8 mouse cellular contexts compared by ENCODE assay signal in the genomic region with DNA sequence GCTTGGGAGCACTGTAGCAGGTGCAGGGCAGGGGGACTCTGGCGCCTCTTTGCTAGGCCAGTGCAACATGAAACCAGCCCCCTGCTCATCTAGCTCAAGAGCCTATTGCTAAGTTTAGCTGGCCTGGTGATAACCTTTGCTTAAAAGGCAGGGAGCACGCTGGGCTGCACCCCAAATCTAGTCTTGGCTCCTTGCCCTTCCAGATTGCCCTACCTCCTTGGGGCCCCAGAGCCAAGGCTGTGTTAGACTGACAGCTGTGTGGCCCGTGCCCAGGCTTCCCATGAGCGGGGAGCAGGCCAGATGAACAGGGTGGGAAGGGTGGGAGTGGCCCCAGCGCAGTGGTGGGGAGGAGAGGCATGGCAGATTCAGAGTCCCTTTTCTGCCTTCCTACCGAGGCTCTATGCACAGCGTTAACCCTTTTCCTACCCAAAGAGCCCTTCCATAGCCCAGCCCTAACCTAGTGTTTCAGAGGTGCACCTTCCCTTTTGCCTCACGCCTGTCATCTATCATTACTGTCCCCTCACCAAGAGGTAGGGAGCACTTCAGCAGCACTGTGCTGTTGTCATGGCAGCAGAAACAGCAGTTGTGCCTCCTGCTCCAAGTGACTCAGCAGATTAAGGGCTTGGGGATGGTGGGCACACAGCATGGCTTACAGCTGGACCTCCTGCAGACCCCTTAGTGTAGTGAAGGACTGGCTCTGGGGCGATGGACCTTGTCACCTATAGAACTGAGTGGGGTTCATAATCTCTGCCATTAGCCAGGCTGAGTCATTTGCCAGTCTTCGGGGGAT. TPM values are rescaled to one million over a fixed set of nuclear protein-coding genes. Genes with fewer than 3 reads are reported as not detected.
DNase-seq lines count a peak whose midpoint lies in the region; ATAC-seq and TF ChIP-seq lines count a peak whose summit lies in the region.

No protein-coding gene starts in this region.

- H3K9ac ChIP-seq in hindbrain, embryonic 14.5 days: peak overlapping the region; percentile 98; the same call in 1 of the 2 replicates
- H3K9ac ChIP-seq in liver, embryonic 14.5 days (replicated peaks): peak overlapping the region; percentile 57

- H3K9me3 ChIP-seq in hindbrain, embryonic 14.5 days (ENCODE audit: control insufficient read depth, low read length): no peaks in the 10 kb centered on the region
- no peaks in the 10 kb centered on the region for H3K9me3 ChIP-seq in liver, embryonic 14.5 days (ENCODE audit: control insufficient read depth, low read length)

- peak overlapping the region; percentile 77 for H3K27ac ChIP-seq in bone marrow macrophage, adult 2 months (ENCODE audit: insufficient read depth, low read depth, low read length)
- peak overlapping the region; percentile 90 for H3K27ac ChIP-seq in hindbrain, embryonic 14.5 days
- peak overlapping the region; percentile 74 for H3K27ac ChIP-seq in liver, embryonic 14.5 days

- WGBS in lung, adult 2 months: 27% methylated on average over 10 of the region's 10 CpGs
- 11% methylated on average over 10 of the region's 10 CpGs for WGBS in hindbrain, embryonic 14.5 days
- WGBS in liver, embryonic 14.5 days (ENCODE audit: insufficient replicate concordance): 14% methylated on average over 10 of the region's 10 CpGs

- peak overlapping the region; percentile 89 for H3K4me2 ChIP-seq in hindbrain, embryonic 14.5 days (replicated peaks)
- H3K4me2 ChIP-seq in liver, embryonic 14.5 days (ENCODE audit: low read depth): peak overlapping the region; percentile 93

- H3K4me3 ChIP-seq in lung, adult 2 months (replicated peaks; ENCODE audit: extremely low read depth, low read depth, low read length): peak overlapping the region; percentile 62
- H3K4me3 ChIP-seq in bone marrow macrophage, adult 2 months (ENCODE audit: insufficient read depth, low read length): peak overlapping the region; percentile 64
- H3K4me3 ChIP-seq in hindbrain, embryonic 14.5 days (replicated peaks; ENCODE audit: low read length): peak overlapping the region; percentile 97; the same call in 1 of the 2 replicates
- H3K4me3 ChIP-seq in liver, embryonic 14.5 days (ENCODE audit: insufficient read depth in 1 of 2, low read depth in 2 of 2, low read length in 2 of 2): peak overlapping the region; percentile 55 to 93; a peak in 3 of 4 replicates

- TF ChIP-seq EP300 in liver, embryonic 14.5 days (IDR thresholded peaks at IDR 0.05; ENCODE audit: low read depth): no peak

- H3K27me3 ChIP-seq in hindbrain, embryonic 14.5 days (ENCODE audit: control insufficient read depth, insufficient read depth, low read length): no peaks in the 10 kb centered on the region
- no peaks in the 10 kb centered on the region for H3K27me3 ChIP-seq in liver, embryonic 14.5 days (ENCODE audit: control insufficient read depth, insufficient read depth, low read length)

- no peak for TF ChIP-seq CTCF in lung, adult 2 months (IDR thresholded peaks at IDR 0.05; ENCODE audit: insufficient read depth, low read length)
- TF ChIP-seq CTCF in bone marrow macrophage, adult 2 months (IDR thresholded peaks at IDR 0.05; ENCODE audit: low read depth, low read length): no peak
- no peak for TF ChIP-seq CTCF in liver, embryonic 14.5 days (IDR thresholded peaks at IDR 0.05; ENCODE audit: low read depth)

- ATAC-seq in hindbrain, embryonic 14.5 days (ENCODE audit: low FRiP score): no peak; the same call in 1 of the 2 replicates
- ATAC-seq in liver, embryonic 14.5 days (ENCODE audit: insufficient read depth): peak; percentile 9; the same call in 1 of the 2 replicates

- peaks cover 9% of the 10 kb centered on the region for H3K4me1 ChIP-seq in lung, adult 2 months (ENCODE audit: control insufficient read depth, insufficient read depth, low read length)
- peaks cover 12% of the 10 kb centered on the region for H3K4me1 ChIP-seq in bone marrow macrophage, adult 2 months (ENCODE audit: control insufficient read depth, insufficient read depth, low read length)
- peaks cover 34% of the 10 kb centered on the region for H3K4me1 ChIP-seq in hindbrain, embryonic 14.5 days (replicated peaks; ENCODE audit: control insufficient read depth, insufficient read depth, low read length)
- H3K4me1 ChIP-seq in liver, embryonic 14.5 days (replicated peaks; ENCODE audit: control insufficient read depth in 2 of 2, insufficient read depth in 2 of 2, low read length in 1 of 2): peaks cover 16 to 27% of the 10 kb centered on the region in 2 experiments

- DNase-seq in lung, adult 2 months: no peak
- no peak for DNase-seq in lung, postnatal 14 days
- peak; percentile 18 for DNase-seq in forelimb bud, embryonic 11.5 days (ENCODE audit: low read depth, low spot score)
- DNase-seq in hindbrain, embryonic 14.5 days (ENCODE audit: low spot score): no peak
- no peak for DNase-seq in liver, embryonic 14.5 days (ENCODE audit: low read depth in 3 of 3, low spot score in 3 of 3)
- DNase-seq in skeletal muscle tissue, adult 2 months (ENCODE audit: low read depth, low spot score): peak; percentile 97
- no peak for DNase-seq in spleen, postnatal 36 days (ENCODE audit: low spot score in 2 of 2)

- TF ChIP-seq POLR2A in lung, adult 2 months (IDR thresholded peaks at IDR 0.05; ENCODE audit: borderline replicate concordance, extremely low read depth, low read depth, low read length): no peak
- no peak for TF ChIP-seq POLR2A in bone marrow macrophage, adult 2 months (IDR thresholded peaks at IDR 0.05; ENCODE audit: borderline replicate concordance, low read depth, low read length)

- peaks cover 57% of the 10 kb centered on the region for H3K36me3 ChIP-seq in hindbrain, embryonic 14.5 days (replicated peaks; ENCODE audit: control insufficient read depth, insufficient read depth)
- H3K36me3 ChIP-seq in liver, embryonic 14.5 days (replicated peaks; ENCODE audit: control insufficient read depth, insufficient read depth, low read depth): peaks cover 59% of the 10 kb centered on the region

RNA-seq across cellular contexts. Expression of a gene that starts 0.8 kb away (rescaled TPM):
- polyA plus RNA-seq in lung, adult 2 months (2012; rRNA removed): 1,317 and 1,826 TPM in 2 replicates
- 229 and 264 TPM in 2 replicates for polyA plus RNA-seq in bone marrow macrophage, adult 2 months (2012; ENCODE audit: insufficient read depth, insufficient read length, missing spikeins)
- polyA plus RNA-seq in hindbrain, embryonic 14.5 days (2014; fragmentation: Nextera tagmentation; extraction: Ambion mirVana): 1,428 and 1,660 TPM in 2 replicates
- 1,485 and 1,875 TPM in 2 replicates for polyA plus RNA-seq in liver, embryonic 14.5 days (2012; rRNA removed)
- polyA plus RNA-seq in liver, embryonic 14.5 days (2014; fragmentation: Nextera tagmentation; extraction: Ambion mirVana): 960 and 1,040 TPM in 2 replicates

RNA-seq across cellular contexts. Expression of a gene that starts 22.0 kb away (rescaled TPM):
- 45.0 and 51.0 TPM in 2 replicates for polyA plus RNA-seq in lung, adult 2 months (2012; rRNA removed)
- polyA plus RNA-seq in bone marrow macrophage, adult 2 months (2012; ENCODE audit: insufficient read depth, insufficient read length, missing spikeins): 51.8 and 57.0 TPM in 2 replicates
- polyA plus RNA-seq in hindbrain, embryonic 14.5 days (2014; fragmentation: Nextera tagmentation; extraction: Ambion mirVana): 18.2 and 19.0 TPM in 2 replicates
- polyA plus RNA-seq in liver, embryonic 14.5 days (2012; rRNA removed): 4.8 and 6.0 TPM in 2 replicates
- polyA plus RNA-seq in liver, embryonic 14.5 days (2014; fragmentation: Nextera tagmentation; extraction: Ambion mirVana): 1.8 and 3.7 TPM in 2 replicates

RNA-seq across cellular contexts. Expression of a gene that starts 24.4 kb away (rescaled TPM):
- polyA plus RNA-seq in lung, adult 2 months (2012; rRNA removed): 15.5 and 34.2 TPM in 2 replicates
- polyA plus RNA-seq in bone marrow macrophage, adult 2 months (2012; ENCODE audit: insufficient read depth, insufficient read length, missing spikeins): 83.1 and 85.5 TPM in 2 replicates
- 40.1 and 40.7 TPM in 2 replicates for polyA plus RNA-seq in hindbrain, embryonic 14.5 days (2014; fragmentation: Nextera tagmentation; extraction: Ambion mirVana)
- 108 and 148 TPM in 2 replicates for polyA plus RNA-seq in liver, embryonic 14.5 days (2012; rRNA removed)
- polyA plus RNA-seq in liver, embryonic 14.5 days (2014; fragmentation: Nextera tagmentation; extraction: Ambion mirVana): 66.8 and 80.4 TPM in 2 replicates

RNA-seq across cellular contexts. Expression of a gene that starts 24.5 kb away (rescaled TPM):
- polyA plus RNA-seq in lung, adult 2 months (2012; rRNA removed): 30.1 and 39.4 TPM in 2 replicates
- 68.6 and 82.0 TPM in 2 replicates for polyA plus RNA-seq in bone marrow macrophage, adult 2 months (2012; ENCODE audit: insufficient read depth, insufficient read length, missing spikeins)
- 140 and 142 TPM in 2 replicates for polyA plus RNA-seq in hindbrain, embryonic 14.5 days (2014; fragmentation: Nextera tagmentation; extraction: Ambion mirVana)
- polyA plus RNA-seq in liver, embryonic 14.5 days (2012; rRNA removed): 22.2 and 50.9 TPM in 2 replicates
- polyA plus RNA-seq in liver, embryonic 14.5 days (2014; fragmentation: Nextera tagmentation; extraction: Ambion mirVana): 178 and 182 TPM in 2 replicates

RNA-seq across cellular contexts. Expression of a gene that starts 35.3 kb away (rescaled TPM):
- polyA plus RNA-seq in lung, adult 2 months (2012; rRNA removed): 10.1 and 13.6 TPM in 2 replicates
- polyA plus RNA-seq in bone marrow macrophage, adult 2 months (2012; ENCODE audit: insufficient read depth, insufficient read length, missing spikeins): 10.7 and 11.4 TPM in 2 replicates
- polyA plus RNA-seq in hindbrain, embryonic 14.5 days (2014; fragmentation: Nextera tagmentation; extraction: Ambion mirVana): 40.3 and 48.4 TPM in 2 replicates
- polyA plus RNA-seq in liver, embryonic 14.5 days (2012; rRNA removed): 18.9 and 24.5 TPM in 2 replicates
- 33.1 and 33.7 TPM in 2 replicates for polyA plus RNA-seq in liver, embryonic 14.5 days (2014; fragmentation: Nextera tagmentation; extraction: Ambion mirVana)

Comparison
In these comparisons a context has a peak if more than half of its experiments do, and no peak if none do; other contexts are left out.
1. DNase-seq: peak in forelimb bud, embryonic 11.5 days (single experiment) and skeletal muscle tissue, adult 2 months (single experiment); none in lung, adult 2 months (single experiment), lung, postnatal 14 days (single experiment), hindbrain, embryonic 14.5 days (single experiment), liver, embryonic 14.5 days (0 of 3) and spleen, postnatal 36 days (0 of 2).
2. Peak in every context shown above with its lines, with median percentiles within 50 percentile points of each other: H3K4me3 ChIP-seq and H3K27ac ChIP-seq.